In the genomic region with DNA sequence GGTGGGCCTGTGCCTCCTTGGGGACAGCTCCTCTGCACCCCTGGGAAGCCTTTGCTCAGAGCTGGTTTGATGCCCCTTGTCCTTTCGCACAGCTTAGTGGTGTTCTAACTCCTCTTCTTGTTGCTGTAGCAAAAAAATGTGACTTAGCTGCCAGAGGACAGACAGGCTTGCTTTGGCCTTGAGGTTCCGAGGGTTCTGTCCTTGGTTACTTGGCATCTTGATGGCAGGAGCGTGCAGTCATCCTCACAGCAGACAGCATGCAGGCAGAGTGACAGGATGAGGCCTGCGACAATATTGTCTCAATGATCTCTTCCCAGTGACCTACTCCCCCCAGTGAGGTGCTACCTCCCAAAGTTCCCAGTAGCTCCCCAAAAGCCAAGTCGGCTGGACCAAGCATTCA, we compare ENCODE assay signal across 18 mouse cellular contexts. TPM values are rescaled to one million over a fixed set of nuclear protein-coding genes. Genes with fewer than 3 reads are reported as not detected.
DNase-seq lines count a peak whose midpoint lies in the region; ATAC-seq lines count a peak whose summit lies in the region.
"Had no signal": no experiment of that assay in that cellular context is flagged by ENCODE, and none has a peak within 500 bp of the region (broad histone marks: within the 10 kb centered on the region; RNA-seq: fewer than 3 reads in every experiment).

No protein-coding gene starts in this region.

- ATAC-seq in erythroblast, adult 5-6 weeks (replicated peaks; ENCODE audit: low FRiP score, poor library complexity, severe bottlenecking), result no peak
- ATAC-seq: forebrain, embryonic 13.5 days; forebrain, embryonic 16.5 days; Patski had no signal

- DNase-seq in heart, adult 11 months, result peak; percentile 19
- DNase-seq in heart, adult 18-20 months, result no peak
- peak; percentile 18 for DNase-seq in ovary, adult 18-20 months (ENCODE audit: low spot score)
- DNase-seq in ovary, postnatal 36 days (ENCODE audit: low spot score), result no peak
- peak; percentile 53 for DNase-seq in adrenal gland, postnatal 10 days
- DNase-seq in adrenal gland, postnatal 36 days, result peak; percentile 72 to 75
- no peak for DNase-seq in spleen, adult 12 weeks (ENCODE audit: low spot score)
- DNase-seq: B cell, adult 2 months; cerebellum, adult 11 months; cerebellum, adult 2 months; cerebellum, postnatal 10 days; gastrocnemius, postnatal 10 days; gastrocnemius, postnatal 36 days; kidney, adult 2 months had no signal

RNA-seq across cellular contexts. Expression of a gene that starts 41.0 kb away (rescaled TPM):
- total RNA-seq in heart, adult 18-20 months (2021), result 10 to 100 TPM in 1 of 2 experiments, 1 to 10 TPM in 1; 9.9 to 10.8 TPM
- 10 to 100 TPM; 58.6 to 87.4 TPM for total RNA-seq in adrenal gland, postnatal 10 days (2021)
- 100 to 1,000 TPM in 1 of 2 experiments, 10 to 100 TPM in 1; 65.1 to 216 TPM for total RNA-seq in adrenal gland, postnatal 36 days (2021)
- total RNA-seq in erythroblast, adult 5-6 weeks (2015; ENCODE audit: low replicate concordance), result not detected in 2 replicates
- 0.17 and 0.28 TPM in 2 replicates for total RNA-seq in erythroblast, adult 5-6 weeks (2017; ENCODE audit: low replicate concordance)

Comparison
In these comparisons a context has a peak if more than half of its experiments do, and no peak if none do; other contexts are left out.
1. DNase-seq: peak in heart, adult 11 months (single experiment), ovary, adult 18-20 months (single experiment), adrenal gland, postnatal 10 days (single experiment) and adrenal gland, postnatal 36 days (2 of 2); none in heart, adult 18-20 months (0 of 2), ovary, postnatal 36 days (single experiment) and spleen, adult 12 weeks (single experiment).
2. RNA of a gene that starts 41.0 kb away (total RNA-seq): 65.1 to 216 TPM in adrenal gland, postnatal 36 days, 58.6 to 87.4 TPM in adrenal gland, postnatal 10 days and 9.9 to 10.8 TPM in heart, adult 18-20 months; 0.17 to 0.28 TPM in erythroblast, adult 5-6 weeks; every median in the first group is over 4 times any median in the second.